Mouse (Mus musculus): ENCODE measurements at regions not wholly inside any gene's neighbourhood (a gene's known extent, or its start where the extent isn't known, plus 50 kb on each side); places are given as distances from the start of the nearest gene placed in this dataset.

DNA sequence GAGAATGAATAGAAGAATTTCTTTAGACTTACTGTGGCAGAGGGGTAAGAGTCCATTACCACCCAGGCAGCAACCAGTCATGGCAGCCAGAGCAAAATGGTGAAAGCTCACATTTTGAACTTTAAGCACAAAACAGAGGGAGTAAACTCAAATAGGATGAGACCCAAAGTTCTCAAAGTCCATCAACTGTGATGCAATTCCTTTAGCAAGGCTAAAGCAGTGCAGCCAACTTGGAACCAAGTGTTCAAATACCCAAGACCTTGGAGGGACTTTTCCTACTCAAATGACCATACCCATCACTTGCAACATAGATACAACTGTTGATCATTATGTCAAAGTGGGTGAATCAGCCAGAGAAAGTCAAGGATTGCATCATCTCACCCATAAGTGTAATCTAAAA is 380.1 kb downstream of the Hace1 start:
- no peak for DNase-seq (ENCODE audit: low read depth, low spot score)

DNA sequence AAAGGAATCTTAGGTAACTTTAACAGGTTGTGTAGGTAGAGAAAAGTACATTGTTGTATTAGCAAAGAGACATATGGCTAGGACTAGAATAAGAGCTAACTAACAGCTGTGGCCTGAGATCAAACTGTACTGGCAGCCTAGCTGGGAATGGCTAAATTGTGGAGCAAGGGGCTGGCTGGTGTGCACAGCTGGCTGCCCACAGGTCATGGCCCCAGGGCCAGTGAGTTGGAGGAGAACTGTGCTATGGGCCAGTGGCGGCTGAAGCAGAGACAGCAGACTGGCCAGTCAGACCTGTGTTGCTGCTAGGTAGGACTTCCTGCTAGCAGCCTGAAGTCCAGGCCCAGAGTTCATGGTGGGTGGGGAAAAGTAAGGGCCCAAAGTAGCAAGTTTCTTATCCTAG is 394.6 kb downstream of the Hace1 start:
- no peak for DNase-seq (ENCODE audit: low read depth, low spot score)

DNA sequence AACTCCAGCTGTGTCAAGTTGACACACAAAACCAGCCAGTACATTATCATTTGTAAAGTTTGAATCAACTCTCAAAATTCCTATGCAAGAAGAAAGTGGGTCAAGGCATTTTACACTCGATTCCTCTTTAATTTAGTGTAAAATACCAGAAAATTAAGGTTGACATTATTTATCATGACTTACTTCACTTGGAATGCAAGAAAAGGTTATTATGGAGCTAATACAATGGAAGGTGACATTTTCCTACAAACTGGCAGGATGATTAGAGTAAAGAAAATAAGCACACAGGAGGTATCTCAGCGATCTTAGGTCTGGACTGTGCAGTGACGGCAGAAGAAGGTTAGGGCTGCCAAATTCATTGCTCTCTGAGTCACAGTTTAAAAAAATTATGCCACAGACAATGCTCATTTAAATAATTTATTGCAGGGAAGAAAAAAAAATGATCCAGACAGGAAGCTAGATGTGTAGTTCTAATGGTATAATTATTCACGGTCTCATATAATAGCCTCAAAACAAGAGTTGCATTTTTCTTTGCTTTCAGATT is 405.2 kb downstream of the Hace1 start:
- DNase-seq (ENCODE audit: low read depth, low spot score): no peak

DNA sequence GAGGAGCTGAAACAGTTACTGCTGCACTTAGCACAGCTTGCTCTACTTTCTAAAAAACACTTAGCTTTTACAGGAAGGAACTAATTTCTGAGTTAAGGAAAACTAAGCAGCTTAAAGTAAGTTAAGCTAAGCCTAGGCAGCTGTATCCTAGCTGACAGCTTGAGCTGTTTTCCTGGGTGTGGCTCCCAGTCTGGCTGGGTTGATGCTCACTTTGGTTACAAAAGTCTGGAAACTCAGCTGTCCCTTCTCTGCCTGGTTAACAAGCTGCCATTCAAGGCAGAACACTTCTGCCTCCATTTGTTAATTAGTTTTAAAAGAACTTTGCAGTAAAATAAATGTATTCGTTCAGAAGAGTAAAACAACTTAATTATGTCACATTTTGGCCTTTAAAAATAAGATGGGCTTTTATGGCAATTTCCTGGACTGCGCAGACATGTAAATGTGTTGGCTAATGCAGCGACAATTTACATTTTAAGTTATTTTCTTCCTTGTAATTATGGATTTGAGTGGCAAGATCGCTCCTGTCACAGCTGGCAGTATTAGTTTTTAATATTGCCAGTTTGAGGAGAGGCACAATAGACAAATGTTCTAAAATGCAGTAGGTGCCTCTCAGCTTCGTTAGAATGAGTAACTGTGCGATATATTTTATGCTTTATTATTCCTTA is 406.2 kb downstream of the Hace1 start:
- DNase-seq (ENCODE audit: low read depth, low spot score): no peak

DNA sequence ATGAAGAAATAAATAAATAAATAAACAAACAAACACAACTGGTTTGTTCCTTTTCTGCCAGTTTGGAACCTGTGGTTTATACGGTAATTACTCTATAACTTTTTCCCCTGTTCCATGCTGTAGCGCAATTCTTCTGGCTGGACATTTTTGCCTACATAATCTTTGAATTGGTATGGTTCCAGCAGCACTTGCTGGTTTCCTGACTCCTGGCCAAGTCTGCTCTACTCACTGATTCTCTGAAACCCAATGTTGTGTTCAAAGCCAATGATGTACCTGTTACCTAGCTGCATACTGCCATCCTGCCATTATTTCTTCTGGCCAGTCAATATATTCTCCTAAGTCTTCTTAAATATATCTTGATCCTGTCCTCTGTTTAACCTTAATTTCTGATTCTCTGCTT is 408.7 kb downstream of the Hace1 start:
- DNase-seq (ENCODE audit: low read depth, low spot score): no peak

DNA sequence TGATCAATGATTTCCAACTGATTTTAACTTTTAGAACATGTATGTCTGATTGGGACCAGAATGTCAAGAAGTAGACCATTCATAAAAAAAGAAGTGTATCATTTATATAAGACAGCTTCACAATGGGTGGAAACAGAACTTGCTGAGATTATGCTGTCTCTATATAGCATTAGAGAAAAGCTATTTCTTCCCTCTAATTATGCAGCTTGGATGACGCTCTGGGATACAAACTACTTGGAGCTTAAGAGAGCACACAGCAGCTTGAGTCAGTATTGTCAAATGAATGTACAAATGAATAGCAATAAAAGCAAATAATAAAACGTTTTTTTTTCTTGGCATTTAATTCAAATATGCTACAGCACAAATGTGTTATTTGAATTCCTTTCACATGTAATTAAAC is 428.7 kb downstream of the Hace1 start:
- DNase-seq (ENCODE audit: low read depth, low spot score): no peak

DNA sequence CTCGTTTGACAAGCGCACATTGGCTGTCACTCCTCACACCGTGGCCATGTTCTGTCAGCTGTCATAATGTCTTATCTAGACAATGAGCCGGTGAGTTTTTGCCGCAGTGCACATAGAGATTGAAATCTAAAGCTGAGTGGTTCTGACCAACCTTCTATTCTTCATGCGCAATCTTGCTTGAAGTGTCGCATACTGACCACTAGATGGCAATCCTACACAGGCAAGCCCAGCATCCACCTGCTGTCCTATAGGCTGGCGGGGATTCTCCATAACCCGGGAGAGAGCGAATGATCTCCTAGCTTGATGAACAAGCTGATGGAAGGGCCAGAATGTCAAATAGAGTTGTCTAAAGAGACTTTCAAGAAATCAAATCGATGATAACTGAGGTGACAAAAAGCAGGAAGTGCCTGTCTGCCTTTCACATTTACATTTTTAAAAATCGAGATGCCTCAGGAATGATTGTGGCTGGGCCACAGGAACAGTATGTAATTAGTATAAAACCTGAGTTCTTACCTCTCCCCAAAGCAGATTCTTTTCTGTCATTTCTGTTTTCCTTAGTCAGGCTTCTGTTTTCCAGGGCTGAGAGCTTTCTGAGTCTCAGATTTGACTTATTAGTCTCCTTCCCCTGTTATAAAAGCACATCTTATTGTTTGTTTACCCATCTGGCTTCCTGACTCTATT is 434.4 kb downstream of the Hace1 start:
- DNase-seq (ENCODE audit: low read depth, low spot score): no peak

DNA sequence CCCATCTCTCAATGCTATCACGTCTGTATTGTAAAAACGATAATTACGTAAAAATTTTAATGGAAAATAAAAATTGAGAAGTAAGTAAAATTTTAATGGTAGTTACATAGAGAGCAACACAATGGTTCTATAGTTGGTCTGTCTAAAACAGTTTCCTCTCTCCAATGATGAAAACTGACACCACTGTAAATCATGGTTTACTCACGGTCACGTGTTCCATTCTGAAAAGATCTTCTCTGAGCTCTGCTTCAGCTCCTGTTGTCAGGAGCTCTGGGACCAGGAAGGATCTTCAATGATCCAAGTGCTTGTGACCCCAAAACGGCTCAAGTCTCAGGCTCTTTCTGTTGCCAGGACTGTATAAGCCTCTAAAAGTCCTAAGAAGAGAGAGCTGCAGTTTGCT is 435.0 kb downstream of the Hace1 start:
- no peak for DNase-seq (ENCODE audit: low read depth, low spot score)

DNA sequence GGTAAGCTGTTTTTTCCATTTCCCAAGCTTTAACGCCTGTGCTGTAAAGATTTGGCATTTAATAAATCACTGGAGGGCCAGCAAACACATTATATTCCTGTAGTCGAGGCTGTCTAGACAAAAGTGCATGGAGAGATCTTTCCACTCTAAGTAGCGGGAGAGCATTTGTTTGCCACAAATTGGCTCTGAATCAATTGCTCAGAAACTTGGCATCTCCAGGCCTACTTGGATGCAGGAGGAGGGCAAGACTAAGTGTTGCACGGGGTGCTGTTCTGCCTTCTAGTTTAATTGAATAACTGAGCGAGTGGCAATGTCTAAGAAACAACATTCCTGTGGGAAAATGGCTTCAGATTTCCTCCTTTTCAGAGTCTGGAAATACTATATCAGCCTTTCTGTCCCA is 438.7 kb downstream of the Hace1 start:
- DNase-seq (ENCODE audit: low read depth, low spot score): no peak

DNA sequence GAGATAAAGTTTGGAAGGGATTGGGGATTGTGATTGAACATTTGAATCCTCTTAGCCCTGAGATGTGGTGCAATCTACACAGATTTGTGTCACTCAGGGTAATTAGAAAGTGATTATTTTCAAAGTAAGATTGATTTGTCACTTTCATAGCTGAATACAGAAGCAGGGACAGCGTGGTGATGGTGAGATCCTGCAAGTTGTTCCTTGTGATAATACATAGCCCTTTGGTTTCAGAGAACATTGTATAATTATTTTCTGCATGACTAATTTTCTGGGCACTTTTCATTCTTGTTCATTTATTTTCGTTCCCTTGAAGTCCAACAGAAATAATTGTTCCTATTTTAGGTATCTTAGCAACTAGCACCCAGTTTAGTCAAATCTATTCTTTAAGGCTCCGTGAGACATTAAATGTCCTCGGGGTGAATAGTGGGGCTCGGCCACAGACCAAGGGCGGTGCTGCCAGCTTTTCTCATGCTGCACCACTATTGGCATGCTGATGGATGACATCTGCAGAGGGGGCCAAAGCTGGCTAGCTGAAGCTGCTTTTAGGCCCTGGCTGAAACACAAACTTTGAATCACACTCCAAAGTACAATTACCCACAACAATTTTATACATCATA is 468.0 kb downstream of the Hace1 start:
- no peak for DNase-seq (ENCODE audit: low read depth, low spot score)

DNA sequence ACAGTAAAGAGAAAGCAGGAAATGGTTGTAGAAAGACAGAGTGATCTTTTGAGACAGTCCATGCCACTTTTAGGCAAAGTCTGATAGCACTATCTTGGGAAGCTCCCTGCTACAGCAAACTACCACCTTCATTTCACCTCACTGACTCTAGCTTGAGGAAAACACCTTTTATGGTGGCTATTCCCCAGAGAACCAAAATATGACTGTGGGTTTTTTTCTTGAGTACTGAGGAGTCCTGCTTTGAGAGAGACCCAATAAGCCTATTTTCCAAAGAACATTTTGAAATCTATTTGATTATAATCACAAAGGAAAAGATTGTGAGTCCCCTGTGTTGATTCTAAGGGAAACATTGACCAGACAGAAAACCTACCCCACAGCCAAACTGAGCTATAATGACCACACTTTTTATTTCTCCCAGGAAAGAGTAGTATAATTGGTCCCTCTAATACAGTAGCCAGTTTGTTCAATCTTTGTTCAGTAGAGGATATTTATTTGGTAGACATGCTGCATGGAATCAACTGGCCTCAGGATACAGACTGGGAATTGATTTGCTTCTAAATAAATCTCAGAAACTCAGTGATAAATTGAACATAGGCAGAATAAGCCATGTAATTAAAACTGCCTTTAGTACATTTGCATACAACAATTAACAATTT is 468.6 kb downstream of the Hace1 start:
- DNase-seq (ENCODE audit: low read depth, low spot score): no peak

DNA sequence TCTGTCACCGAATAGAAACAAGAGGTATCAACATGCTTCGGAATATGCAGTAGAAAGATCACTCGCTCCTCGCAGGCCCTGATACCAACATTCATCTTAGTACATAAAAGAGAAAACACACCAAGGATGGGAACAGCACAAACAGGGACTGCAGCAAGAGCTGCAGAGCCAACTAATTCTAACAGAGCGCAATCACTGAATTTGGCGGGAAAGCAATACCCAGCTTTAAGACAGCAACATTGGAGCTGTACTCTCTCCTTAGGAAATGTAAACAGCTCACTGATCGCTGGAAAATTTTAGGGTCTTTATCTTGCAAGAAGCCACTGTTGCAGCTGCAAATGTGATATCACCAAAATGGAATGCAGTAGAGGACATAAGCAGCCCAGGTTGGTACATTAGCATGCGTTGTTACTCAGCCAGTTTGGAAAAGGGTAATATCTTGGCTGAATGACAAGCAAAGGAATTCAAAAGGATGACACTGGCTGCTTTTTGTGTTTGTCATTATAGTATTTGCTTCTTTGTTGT is 469.3 kb downstream of the Hace1 start:
- no peak for DNase-seq (ENCODE audit: low read depth, low spot score)

DNA sequence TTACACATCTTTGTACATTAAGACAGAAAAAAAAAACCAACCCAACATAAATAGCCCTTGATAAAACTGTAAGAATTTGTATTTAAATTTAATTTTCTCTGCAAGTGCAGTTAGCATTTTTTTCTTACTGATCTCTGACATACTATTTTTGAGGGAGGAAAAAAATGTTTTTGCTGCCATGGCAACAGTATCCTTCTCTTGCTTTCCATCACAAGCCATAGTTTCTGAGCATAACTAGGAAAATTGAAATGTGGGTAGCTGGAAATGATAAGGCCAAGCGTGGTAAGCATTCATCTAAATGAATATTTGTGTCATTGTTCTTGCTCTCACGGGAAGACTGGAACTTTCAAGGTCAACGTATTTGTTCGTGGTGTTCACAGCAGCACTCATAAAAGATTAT is 470.0 kb downstream of the Hace1 start:
- no peak for DNase-seq (ENCODE audit: low read depth, low spot score)

DNA sequence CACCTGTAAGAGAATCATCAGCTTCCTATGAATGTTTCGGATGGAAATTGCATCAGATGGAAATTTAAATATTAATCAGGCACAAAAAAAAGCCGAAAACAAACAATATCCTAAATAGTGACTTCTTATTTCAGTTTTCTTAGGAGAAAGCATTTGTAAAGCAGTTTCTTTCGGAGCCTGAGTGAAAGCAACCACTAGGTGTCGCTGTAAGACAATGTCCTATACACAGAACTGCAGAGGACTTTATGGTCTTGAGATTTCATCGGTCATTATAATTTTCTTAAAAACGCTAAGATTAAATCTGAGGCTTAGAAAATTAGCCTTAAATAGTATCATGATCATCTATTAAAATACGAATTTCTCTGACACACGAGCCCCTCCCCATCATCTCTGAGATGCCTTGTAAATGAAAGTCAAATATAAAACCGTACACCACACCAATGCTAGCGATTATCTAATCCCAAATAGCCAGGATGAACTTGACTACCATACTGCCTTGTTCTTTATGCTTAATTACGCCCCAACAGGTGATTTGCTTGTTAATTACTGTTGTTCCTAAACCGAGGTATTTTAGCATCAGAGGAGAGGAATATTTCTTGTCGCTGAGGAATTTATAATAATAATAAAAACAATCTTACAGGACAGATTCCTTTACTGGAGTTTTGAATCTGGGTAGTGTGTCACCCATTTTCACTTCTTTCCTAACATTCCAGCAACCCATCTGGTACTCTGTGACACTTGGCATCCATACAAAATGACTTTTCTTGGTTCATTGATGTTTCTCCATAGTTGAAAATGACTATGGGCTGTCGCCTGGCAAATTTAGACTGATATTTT is 480.0 kb downstream of the Hace1 start:
- no peak for DNase-seq (ENCODE audit: low read depth, low spot score)

DNA sequence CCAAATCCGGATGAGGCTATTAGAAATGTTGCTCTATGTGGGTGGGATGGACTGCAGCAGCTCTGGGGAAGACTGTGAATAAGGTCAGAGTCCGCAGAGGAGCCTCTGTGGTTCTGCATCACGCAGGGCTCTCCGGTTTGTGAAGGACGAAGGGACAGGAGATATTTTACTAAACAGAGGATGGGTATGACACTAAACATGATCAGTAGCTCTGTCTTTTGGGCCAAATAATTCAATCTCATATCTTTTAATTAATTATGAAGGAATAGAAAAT is 480.5 kb downstream of the Hace1 start:
- DNase-seq (ENCODE audit: low read depth, low spot score): peak; percentile 2

DNA sequence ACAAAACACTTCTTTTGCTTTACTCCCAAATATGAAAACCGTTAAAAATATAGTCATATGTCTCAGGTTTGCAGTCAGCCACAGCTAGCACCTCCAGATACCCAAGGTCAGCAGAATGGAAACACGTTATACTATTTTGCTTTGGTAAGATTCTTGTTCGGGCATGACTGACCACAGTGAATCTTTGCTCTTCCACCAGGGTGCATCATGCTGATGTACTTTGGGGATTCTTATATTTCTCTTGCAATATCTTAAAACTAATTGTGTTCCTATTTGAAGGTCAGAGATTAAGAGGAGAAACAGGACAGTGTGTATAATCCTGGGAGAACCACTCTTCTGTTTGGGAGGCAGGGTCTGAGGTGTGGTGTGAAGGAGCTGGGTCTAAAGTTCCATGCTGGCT is 481.7 kb downstream of the Hace1 start:
- DNase-seq (ENCODE audit: low read depth, low spot score): no peak

DNA sequence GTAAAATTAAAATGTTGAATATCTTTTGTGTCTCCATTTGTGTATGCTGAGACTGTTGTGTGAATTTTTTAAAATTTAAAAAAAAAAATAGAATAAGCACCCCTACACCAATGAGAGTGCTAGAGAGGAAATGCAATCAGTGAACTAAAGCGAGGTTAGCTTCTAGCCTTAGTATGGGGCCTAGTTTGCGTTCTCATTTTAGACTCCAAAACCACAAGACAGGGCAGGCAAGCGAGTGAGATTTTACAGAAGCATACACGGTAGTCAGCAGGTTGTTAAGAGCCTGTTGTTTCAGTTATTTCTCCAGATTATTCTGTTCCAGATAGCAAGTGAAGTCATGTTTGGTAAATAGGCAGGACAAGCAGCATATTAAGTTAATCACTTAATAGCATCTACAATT is 486.2 kb downstream of the Hace1 start:
- DNase-seq (ENCODE audit: low read depth, low spot score): no peak

DNA sequence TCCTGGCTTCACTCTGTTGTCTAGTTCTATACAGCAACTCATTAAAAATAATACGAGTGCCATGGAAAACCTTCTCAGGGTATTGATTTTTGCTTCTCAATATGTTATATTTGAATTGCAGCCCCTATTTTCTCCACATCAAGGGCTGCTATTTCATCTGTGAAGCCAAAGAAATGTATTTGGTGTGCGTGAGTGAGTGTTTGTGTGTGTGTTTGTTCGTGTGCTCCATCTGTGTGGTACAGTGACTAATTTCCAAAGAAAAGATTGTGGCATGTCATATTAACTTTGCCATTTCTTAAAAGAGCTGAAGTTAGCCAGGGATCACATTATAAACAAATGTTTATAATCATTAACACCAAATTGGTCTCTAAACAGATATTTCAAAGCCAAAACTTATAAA is 493.1 kb downstream of the Hace1 start:
- DNase-seq (ENCODE audit: low read depth, low spot score): no peak

DNA sequence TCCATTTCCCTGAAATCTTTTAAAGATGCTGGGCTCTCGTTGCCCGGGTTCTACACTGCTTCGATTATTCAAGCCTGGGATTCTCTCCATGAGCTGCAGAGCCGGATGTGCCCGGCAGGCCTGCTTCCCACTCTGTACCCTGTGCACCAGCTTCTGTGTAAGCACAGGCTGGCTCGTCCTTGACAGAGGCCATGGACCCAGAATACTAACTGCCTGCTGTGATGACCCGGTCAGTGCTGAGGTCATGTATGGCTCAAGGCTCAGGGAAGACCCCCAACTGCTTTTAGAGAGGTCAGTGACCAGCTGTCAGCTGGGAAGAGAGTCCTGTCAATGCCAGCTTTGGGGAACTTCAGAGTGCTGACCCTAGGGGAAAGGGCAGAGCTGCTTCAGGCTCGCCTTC is 493.6 kb downstream of the Hace1 start:
- no peak for DNase-seq (ENCODE audit: low read depth, low spot score)

DNA sequence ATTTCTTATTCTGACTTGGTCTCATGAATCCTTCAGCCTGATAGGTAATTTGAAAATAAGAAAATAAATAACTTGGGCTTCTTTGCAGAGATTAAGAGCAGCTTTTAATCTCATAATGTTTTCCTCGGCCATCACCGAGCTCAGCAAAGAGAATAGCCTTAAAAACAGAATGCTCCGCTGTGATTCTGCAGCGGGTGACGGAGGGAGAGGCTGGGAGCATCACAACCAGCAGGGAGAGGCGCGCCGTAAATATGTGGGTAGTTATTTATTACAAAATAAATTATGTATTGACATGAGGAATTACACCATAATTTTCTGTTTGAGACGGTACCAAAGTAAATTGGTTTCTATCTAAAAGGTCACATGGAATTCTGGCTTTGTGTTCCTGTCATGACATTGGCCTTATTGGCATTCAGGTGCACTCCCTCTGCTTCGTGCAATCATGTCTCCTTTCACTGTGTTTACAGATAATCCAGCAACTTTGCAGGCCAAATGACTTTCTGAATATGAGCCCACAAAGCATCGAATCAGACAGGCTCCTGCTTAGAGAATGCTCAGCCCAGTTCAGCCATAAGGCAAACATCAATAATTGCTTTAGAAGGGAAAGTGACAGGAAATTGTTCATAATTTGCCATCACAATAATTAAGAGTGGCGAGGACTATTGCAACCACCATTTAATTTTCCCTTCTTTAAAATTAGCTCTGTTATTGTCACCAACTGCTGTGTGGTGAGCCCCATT is 494.4 kb downstream of the Hace1 start:
- DNase-seq (ENCODE audit: low read depth, low spot score): no peak

Measured in CD4-positive helper T cell, adult 2 months (primary cell).